15 mouse cellular contexts compared by ENCODE assay signal in genomic region chr5:92282571-92282970, GRCm38 (mm10). TPM values are rescaled to one million over a fixed set of nuclear protein-coding genes. Genes with fewer than 3 reads are reported as not detected.
DNase-seq lines count a peak whose midpoint lies in the region; ATAC-seq lines count a peak whose summit lies in the region.
"Had no signal": no experiment of that assay in that cellular context is flagged by ENCODE, and none has a peak within 500 bp of the region (broad histone marks: within the 10 kb centered on the region; RNA-seq: fewer than 3 reads in every experiment).

No protein-coding gene starts in this region.

- H3K4me3 ChIP-seq in neural tube, embryonic 15.5 days (replicated peaks): no peak overlapping the region
- H3K4me3 ChIP-seq: embryonic facial prominence, embryonic 15.5 days; layer of hippocampus, adult 2 months; limb, embryonic 12.5 days; midbrain, embryonic 12.5 days had no signal

- WGBS in neural tube, embryonic 15.5 days: 77% methylated on average over 4 of the region's 4 CpGs

- no peaks in the 10 kb centered on the region for H3K27me3 ChIP-seq in neural tube, embryonic 15.5 days (replicated peaks)
- H3K27me3 ChIP-seq: embryonic facial prominence, embryonic 15.5 days; limb, embryonic 12.5 days had no signal

- H3K4me1 ChIP-seq in neural tube, embryonic 15.5 days: peaks cover 8% of the 10 kb centered on the region

- no peaks in the 10 kb centered on the region for H3K9me3 ChIP-seq in neural tube, embryonic 15.5 days (replicated peaks)
- H3K9me3 ChIP-seq: embryonic facial prominence, embryonic 15.5 days; limb, embryonic 12.5 days; midbrain, embryonic 12.5 days had no signal

- no peak for ATAC-seq in neural tube, embryonic 15.5 days (ENCODE audit: low FRiP score)
- no peak for ATAC-seq in megakaryocyte progenitor cell, adult 5-6 weeks (replicated peaks; ENCODE audit: poor library complexity)
- ATAC-seq: CD4-positive, CD25-positive, alpha-beta regulatory T cell, adult 4 months; hindbrain, embryonic 16.5 days had no signal

- DNase-seq in heart, adult 18-20 months: peak; percentile 65 to 72
- DNase-seq in heart, adult 8-10 months (ENCODE audit: low spot score): no peak
- peak; percentile 34 for DNase-seq in right cerebral cortex, postnatal 4 days
- no peak for DNase-seq in right cerebral cortex, postnatal 36 days (ENCODE audit: low spot score in 2 of 2)
- DNase-seq in heart, postnatal 4 days: peak; percentile 75
- DNase-seq in embryo, embryonic 10.5 days (ENCODE audit: low spot score): no peak
- DNase-seq: cerebellum, adult 18-20 months had no signal

- H3K4me2 ChIP-seq in neural tube, embryonic 15.5 days: no peak overlapping the region
- H3K4me2 ChIP-seq: embryonic facial prominence, embryonic 15.5 days; limb, embryonic 12.5 days; midbrain, embryonic 12.5 days had no signal

- H3K9ac ChIP-seq in neural tube, embryonic 15.5 days (replicated peaks): no peak overlapping the region
- H3K9ac ChIP-seq: embryonic facial prominence, embryonic 15.5 days; limb, embryonic 12.5 days; midbrain, embryonic 12.5 days had no signal

- no peak overlapping the region for H3K27ac ChIP-seq in neural tube, embryonic 15.5 days (replicated peaks)
- H3K27ac ChIP-seq: embryonic facial prominence, embryonic 15.5 days; layer of hippocampus, adult 2 months; limb, embryonic 12.5 days; midbrain, embryonic 12.5 days had no signal

- H3K36me3 ChIP-seq in neural tube, embryonic 15.5 days: peaks cover 26% of the 10 kb centered on the region

RNA-seq across cellular contexts. Expression of gene Naaa, which starts 4.6 kb away (rescaled TPM):
- 10 to 100 TPM; 16.0 to 22.9 TPM for total RNA-seq in heart, adult 18-20 months (2021)
- total RNA-seq in heart, adult 8-10 months (2022): 10 to 100 TPM; 15.9 to 21.7 (median 18.8) TPM
- 10 to 100 TPM in 1 of 2 experiments, 1 to 10 TPM in 1; 9.9 to 11.3 TPM for total RNA-seq in heart, postnatal 4 days (2021)
- 20.6 and 22.7 TPM in 2 replicates for polyA plus RNA-seq in neural tube, embryonic 15.5 days (2015; fragmentation: Nextera tagmentation; extraction: Ambion mirVana)
- 12.0 and 15.0 TPM in 2 replicates for total RNA-seq in megakaryocyte progenitor cell, adult 5-6 weeks (2015)
- total RNA-seq in megakaryocyte progenitor cell, adult 5-6 weeks (2017): 7.1 and 13.5 TPM in 2 replicates

RNA-seq across cellular contexts. Expression of gene Ppef2, which starts 26.5 kb away (rescaled TPM):
- total RNA-seq in heart, adult 18-20 months (2021): not detected
- not detected for total RNA-seq in heart, adult 8-10 months (2022)
- total RNA-seq in heart, postnatal 4 days (2021): not detected
- 0.50 TPM in 1 of 2 replicates, not detected in the other for polyA plus RNA-seq in neural tube, embryonic 15.5 days (2015; fragmentation: Nextera tagmentation; extraction: Ambion mirVana)
- total RNA-seq in megakaryocyte progenitor cell, adult 5-6 weeks (2015): 0.99 TPM in 1 of 2 replicates, not detected in the other
- total RNA-seq in megakaryocyte progenitor cell, adult 5-6 weeks (2017): 0.37 TPM in 1 of 2 replicates, not detected in the other
- polyA plus RNA-seq: limb, embryonic 12.5 days had no signal

RNA-seq across cellular contexts. Expression of gene Sdad1, which starts 27.7 kb away (rescaled TPM):
- 10 to 100 TPM; 11.4 to 13.8 TPM for total RNA-seq in heart, adult 18-20 months (2021)
- 10 to 100 TPM; 10.8 to 12.5 (median 11.4) TPM for total RNA-seq in heart, adult 8-10 months (2022)
- total RNA-seq in heart, postnatal 4 days (2021): 10 to 100 TPM; 20.0 to 21.7 TPM
- 27.8 and 34.8 TPM in 2 replicates for polyA plus RNA-seq in neural tube, embryonic 15.5 days (2015; fragmentation: Nextera tagmentation; extraction: Ambion mirVana)
- total RNA-seq in megakaryocyte progenitor cell, adult 5-6 weeks (2015): 39.5 and 46.5 TPM in 2 replicates
- total RNA-seq in megakaryocyte progenitor cell, adult 5-6 weeks (2017): 69.5 and 86.2 TPM in 2 replicates

RNA-seq across cellular contexts. Expression of gene Cxcl9, which starts 45.3 kb away (rescaled TPM):
- 10 to 100 TPM in 1 of 2 experiments, 1 to 10 TPM in 1; 2.1 to 10.8 TPM for total RNA-seq in heart, adult 18-20 months (2021)
- 1 to 10 TPM in 3 of 4 experiments, under 1 TPM in 1; 0.79 to 1.8 (median 1.2) TPM for total RNA-seq in heart, adult 8-10 months (2022)
- total RNA-seq in heart, postnatal 4 days (2021): under 1 TPM; 0.26 to 0.74 TPM
- polyA plus RNA-seq in neural tube, embryonic 15.5 days (2015; fragmentation: Nextera tagmentation; extraction: Ambion mirVana): 0.15 TPM in 1 of 2 replicates, not detected in the other
- total RNA-seq in megakaryocyte progenitor cell, adult 5-6 weeks (2015): 0.37 and 1.2 TPM in 2 replicates
- total RNA-seq in megakaryocyte progenitor cell, adult 5-6 weeks (2017): 0.27 and 0.33 TPM in 2 replicates
- total RNA-seq: layer of hippocampus, adult 2 months had no signal
- polyA plus RNA-seq: hindbrain, embryonic 16.5 days; limb, embryonic 12.5 days; midbrain, embryonic 12.5 days had no signal

RNA-seq across cellular contexts. Expression of gene Art3, which starts 49.1 kb away (rescaled TPM):
- 100 to 1,000 TPM; 595 to 602 TPM for total RNA-seq in heart, adult 18-20 months (2021)
- total RNA-seq in heart, adult 8-10 months (2022): 100 to 1,000 TPM; 573 to 758 (median 670) TPM
- total RNA-seq in heart, postnatal 4 days (2021): 100 to 1,000 TPM; 284 to 319 TPM
- polyA plus RNA-seq in neural tube, embryonic 15.5 days (2015; fragmentation: Nextera tagmentation; extraction: Ambion mirVana): 9.5 and 10.6 TPM in 2 replicates
- 1.2 and 1.5 TPM in 2 replicates for total RNA-seq in megakaryocyte progenitor cell, adult 5-6 weeks (2015)
- 0.54 TPM in 1 of 2 replicates, not detected in the other for total RNA-seq in megakaryocyte progenitor cell, adult 5-6 weeks (2017)

Comparison
In these comparisons a context has a peak if more than half of its experiments do, and no peak if none do; other contexts are left out.
1. DNase-seq: peak in heart, adult 18-20 months (2 of 2), right cerebral cortex, postnatal 4 days (single experiment) and heart, postnatal 4 days (single experiment); none in heart, adult 8-10 months (single experiment), right cerebral cortex, postnatal 36 days (0 of 2) and embryo, embryonic 10.5 days (single experiment).